Mouse (Mus musculus): ENCODE measurements at regions not wholly inside any gene's neighbourhood (a gene's known extent, or its start where the extent isn't known, plus 50 kb on each side); places are given as distances from the start of the nearest gene placed in this dataset.

- H3K27ac ChIP-seq (ENCODE audit: insufficient read depth, low read length), result no peak overlapping the region
- DNase-seq, result no peak
- 81% methylated on average over 13 of the region's 13 CpGs for WGBS
- H3K4me3 ChIP-seq (replicated peaks; ENCODE audit: insufficient read depth, low read depth, low read length), result no peak overlapping the region
- TF ChIP-seq POLR2A (IDR thresholded peaks at IDR 0.05; ENCODE audit: borderline replicate concordance, insufficient read depth, low read length) (no peak), CTCF (IDR thresholded peaks at IDR 0.05; ENCODE audit: borderline replicate concordance, insufficient read depth, low read depth, low read length) (no peak)
- H3K27me3 ChIP-seq (ENCODE audit: control insufficient read depth, insufficient read depth, low read length), result no peaks in the 10 kb centered on the region
- no peaks in the 10 kb centered on the region for H3K4me1 ChIP-seq (ENCODE audit: control insufficient read depth, insufficient read depth, low read length)
Measured at GRCm38 (mm10) chr11:19350331-19351242, 331.8 kb upstream of the Meis1 start.

GRCm38 (mm10) chr11:19351243-19351787, 332.5 kb upstream of the Meis1 start:
- H3K4me3 ChIP-seq (replicated peaks; ENCODE audit: insufficient read depth, low read depth, low read length), result no peak overlapping the region
- DNase-seq, result no peak
- no peaks in the 10 kb centered on the region for H3K4me1 ChIP-seq (ENCODE audit: control insufficient read depth, insufficient read depth, low read length)
- WGBS, result 72% methylated on average over 7 of the region's 7 CpGs
- no peak overlapping the region for H3K27ac ChIP-seq (ENCODE audit: insufficient read depth, low read length)
- no peaks in the 10 kb centered on the region for H3K27me3 ChIP-seq (ENCODE audit: control insufficient read depth, insufficient read depth, low read length)
- TF ChIP-seq POLR2A (IDR thresholded peaks at IDR 0.05; ENCODE audit: borderline replicate concordance, insufficient read depth, low read length), result no peak
- no peak for TF ChIP-seq CTCF (IDR thresholded peaks at IDR 0.05; ENCODE audit: borderline replicate concordance, insufficient read depth, low read depth, low read length)

- Histone ChIP-seq H3K27me3 (ENCODE audit: control insufficient read depth, insufficient read depth, low read length) (no peaks in the 10 kb centered on the region), H3K4me3 (replicated peaks; ENCODE audit: insufficient read depth, low read depth, low read length) (no peak overlapping the region), H3K27ac (ENCODE audit: insufficient read depth, low read length) (no peak overlapping the region), H3K4me1 (ENCODE audit: control insufficient read depth, insufficient read depth, low read length) (no peaks in the 10 kb centered on the region)
- WGBS, result 95% methylated on average over 3 of the region's 3 CpGs
- no peak for TF ChIP-seq POLR2A (IDR thresholded peaks at IDR 0.05; ENCODE audit: borderline replicate concordance, insufficient read depth, low read length)
- no peak for TF ChIP-seq CTCF (IDR thresholded peaks at IDR 0.05; ENCODE audit: borderline replicate concordance, insufficient read depth, low read depth, low read length)
- DNase-seq, result no peak
Measured at GRCm38 (mm10) chr11:19353706-19354105, 334.9 kb upstream of the Meis1 start.

GRCm38 (mm10) chr11:19355179-19355578, 336.4 kb upstream of the Meis1 start:
- TF ChIP-seq CTCF (IDR thresholded peaks at IDR 0.05; ENCODE audit: borderline replicate concordance, insufficient read depth, low read depth, low read length) (no peak), POLR2A (IDR thresholded peaks at IDR 0.05; ENCODE audit: borderline replicate concordance, insufficient read depth, low read length) (no peak)
- Histone ChIP-seq H3K27me3 (ENCODE audit: control insufficient read depth, insufficient read depth, low read length) (no peaks in the 10 kb centered on the region), H3K4me1 (ENCODE audit: control insufficient read depth, insufficient read depth, low read length) (no peaks in the 10 kb centered on the region), H3K27ac (ENCODE audit: insufficient read depth, low read length) (no peak overlapping the region), H3K4me3 (replicated peaks; ENCODE audit: insufficient read depth, low read depth, low read length) (no peak overlapping the region)
- DNase-seq, result no peak
- WGBS, result 63% methylated on average over 2 of the region's 2 CpGs

- Histone ChIP-seq H3K4me3 (replicated peaks; ENCODE audit: insufficient read depth, low read depth, low read length) (no peak overlapping the region), H3K4me1 (ENCODE audit: control insufficient read depth, insufficient read depth, low read length) (no peaks in the 10 kb centered on the region), H3K27me3 (ENCODE audit: control insufficient read depth, insufficient read depth, low read length) (no peaks in the 10 kb centered on the region), H3K27ac (ENCODE audit: insufficient read depth, low read length) (no peak overlapping the region)
- 83% methylated on average over 2 of the region's 2 CpGs for WGBS
- DNase-seq, result no peak
- TF ChIP-seq CTCF (IDR thresholded peaks at IDR 0.05; ENCODE audit: borderline replicate concordance, insufficient read depth, low read depth, low read length), result no peak
- TF ChIP-seq POLR2A (IDR thresholded peaks at IDR 0.05; ENCODE audit: borderline replicate concordance, insufficient read depth, low read length), result no peak
Measured at GRCm38 (mm10) chr11:19356151-19356550, 337.4 kb upstream of the Meis1 start.

GRCm38 (mm10) chr11:19369152-19369551, 350.4 kb upstream of the Meis1 start:
- 82% methylated on average over 1 of the region's 1 CpGs for WGBS
- DNase-seq, result no peak
- H3K4me3 ChIP-seq (replicated peaks; ENCODE audit: insufficient read depth, low read depth, low read length), result no peak overlapping the region
- H3K27ac ChIP-seq (ENCODE audit: insufficient read depth, low read length), result no peak overlapping the region
- TF ChIP-seq POLR2A (IDR thresholded peaks at IDR 0.05; ENCODE audit: borderline replicate concordance, insufficient read depth, low read length) (no peak), CTCF (IDR thresholded peaks at IDR 0.05; ENCODE audit: borderline replicate concordance, insufficient read depth, low read depth, low read length) (no peak)
- H3K27me3 ChIP-seq (ENCODE audit: control insufficient read depth, insufficient read depth, low read length), result no peaks in the 10 kb centered on the region
- no peaks in the 10 kb centered on the region for H3K4me1 ChIP-seq (ENCODE audit: control insufficient read depth, insufficient read depth, low read length)

GRCm38 (mm10) chr11:19373476-19373875, 354.7 kb upstream of the Meis1 start:
- DNase-seq, result peak; percentile 14 to 31
- no peak for TF ChIP-seq CTCF (IDR thresholded peaks at IDR 0.05; ENCODE audit: borderline replicate concordance, insufficient read depth, low read depth, low read length)
- TF ChIP-seq POLR2A (IDR thresholded peaks at IDR 0.05; ENCODE audit: borderline replicate concordance, insufficient read depth, low read length), result no peak
- no peak overlapping the region for H3K27ac ChIP-seq (ENCODE audit: insufficient read depth, low read length)
- H3K27me3 ChIP-seq (ENCODE audit: control insufficient read depth, insufficient read depth, low read length), result no peaks in the 10 kb centered on the region
- H3K4me3 ChIP-seq (replicated peaks; ENCODE audit: insufficient read depth, low read depth, low read length), result no peak overlapping the region
- no peaks in the 10 kb centered on the region for H3K4me1 ChIP-seq (ENCODE audit: control insufficient read depth, insufficient read depth, low read length)
- WGBS, result 4% methylated on average over 5 of the region's 5 CpGs

- WGBS, result 63% methylated on average over 2 of the region's 2 CpGs
- H3K4me1 ChIP-seq (ENCODE audit: control insufficient read depth, insufficient read depth, low read length), result no peaks in the 10 kb centered on the region
- no peaks in the 10 kb centered on the region for H3K27me3 ChIP-seq (ENCODE audit: control insufficient read depth, insufficient read depth, low read length)
- DNase-seq, result no peak
- H3K27ac ChIP-seq (ENCODE audit: insufficient read depth, low read length), result no peak overlapping the region
- no peak overlapping the region for H3K4me3 ChIP-seq (replicated peaks; ENCODE audit: insufficient read depth, low read depth, low read length)
- TF ChIP-seq CTCF (IDR thresholded peaks at IDR 0.05; ENCODE audit: borderline replicate concordance, insufficient read depth, low read depth, low read length) (no peak), POLR2A (IDR thresholded peaks at IDR 0.05; ENCODE audit: borderline replicate concordance, insufficient read depth, low read length) (no peak)
Measured at GRCm38 (mm10) chr11:19380935-19381334, 362.1 kb upstream of the Meis1 start.

All from cerebellum, adult 2 months (tissue).